Mouse (Mus musculus) thymus, adult 2 months (tissue): ENCODE data around the gene Smad3. TPM values are rescaled to one million over a fixed set of nuclear protein-coding genes. Genes with fewer than 3 reads are reported as not detected.

Experiments
- DNase-seq: peaks from one replicate; pipeline ENCODE4 v3.0.0; 2021
- H3K27ac ChIP-seq: fragments of 200-500 bp; 2 replicates; pipeline ENCODE4 v1.5.1; 2012; ENCODE audit warnings: low read length, control low read depth; ENCODE audit not compliant: control insufficient read depth, insufficient read depth
- H3K27me3 ChIP-seq: fragments of 200-500 bp; 2 replicates; pipeline ENCODE4 v1.6.1; 2012; ENCODE audit warnings: mild to moderate bottlenecking, low read length, moderate library complexity, mixed read lengths; ENCODE audit not compliant: control insufficient read depth, insufficient read depth
- H3K36me3 ChIP-seq: fragments of 200-500 bp; 2 replicates; pipeline ENCODE4 v1.6.1; 2012; ENCODE audit warnings: mild to moderate bottlenecking, low read length, moderate library complexity; ENCODE audit not compliant: control insufficient read depth, insufficient read depth
- H3K4me1 ChIP-seq: fragments of 200-500 bp; replicated peaks from 2 replicates; pipeline ENCODE4 v1.6.1; 2012; ENCODE audit warnings: low read length; ENCODE audit not compliant: control insufficient read depth, insufficient read depth
- H3K4me3 ChIP-seq: fragments of 200-500 bp; 2 replicates; pipeline ENCODE4 v1.5.1; 2012; ENCODE audit warnings: mild to moderate bottlenecking, low read length, control low read depth, moderate library complexity; ENCODE audit not compliant: control insufficient read depth, insufficient read depth
- CTCF ChIP-seq: fragments of 200-500 bp; IDR thresholded peaks from 2 replicates; pipeline ENCODE4 v1.5.1; 2012; ENCODE audit warnings: mild to moderate bottlenecking, control low read depth, low read length, moderate library complexity, borderline replicate concordance; ENCODE audit not compliant: control insufficient read depth, poor library complexity, insufficient read depth; ENCODE audit errors: extremely low read depth
- POLR2A ChIP-seq: fragments of 200-500 bp; IDR thresholded peaks from 2 replicates; pipeline ENCODE4 v1.6.1; 2012; ENCODE audit warnings: mild to moderate bottlenecking, low read length, control low read depth, moderate library complexity; ENCODE audit not compliant: control insufficient read depth, poor library complexity, insufficient read depth; ENCODE audit errors: extremely low read depth
- WGBS: fragments of 180-500 bp; shearing (Covaris S2); methylation state at CpG from one replicate; pipeline ENCODE4 v1.1.7; 2018; 5-methylcytosine and 5-hydroxymethylcytosine counted together
- polyA plus RNA-seq: library from polyadenylated mRNA; depleted of rRNA; stranded (reverse); fragments of >200 nt; gene quantifications from 2 replicates; pipeline ENCODE4 v1.2.3, GENCODE M21; 2012

Smad3 gene
- polyA plus RNA-seq, 1 experiment: 63.4 TPM

DNA sequence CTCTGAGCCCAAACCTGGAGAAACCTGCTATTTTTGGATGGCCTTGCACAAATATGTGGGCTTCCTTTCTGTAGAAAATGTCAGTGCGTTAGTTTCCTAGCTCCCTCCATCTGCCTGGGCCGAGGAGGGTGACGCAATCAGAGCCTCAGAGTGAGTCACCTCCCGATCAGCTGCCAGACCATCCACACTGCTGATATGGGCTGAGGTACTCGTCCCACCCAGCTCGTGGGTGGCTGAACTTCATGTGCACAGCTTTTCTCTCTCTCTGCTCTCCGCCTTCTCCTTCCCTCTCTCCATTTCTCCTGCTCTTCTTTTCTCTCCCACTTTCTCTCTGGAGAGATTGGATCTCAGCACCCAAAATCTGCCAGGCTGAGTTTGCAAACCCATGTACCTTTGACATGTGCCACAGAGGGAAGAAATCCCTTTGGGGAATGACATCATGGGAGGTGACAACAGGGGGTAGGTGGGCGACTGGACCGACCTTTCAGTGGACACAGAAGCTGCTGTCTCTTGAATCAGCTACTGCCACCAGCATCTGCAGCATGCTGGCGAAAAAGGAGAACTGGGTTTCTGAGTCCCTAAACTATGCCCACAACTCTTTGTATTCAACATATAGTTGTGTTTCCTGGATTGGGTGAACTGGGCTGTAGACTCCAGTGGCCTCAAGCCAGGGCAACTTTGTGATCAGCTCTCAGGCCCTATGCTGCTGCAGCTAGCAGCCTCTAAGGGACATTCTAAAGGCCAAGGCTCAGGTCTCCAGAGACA lies 36.1 kb upstream of the Smad3 start:
- no peaks in the 10 kb centered on the region for H3K36me3 ChIP-seq
- no peak overlapping the region for H3K27ac ChIP-seq
- DNase-seq: no peak
- H3K27me3 ChIP-seq: no peaks in the 10 kb centered on the region
- WGBS: 74% methylated on average over 10 of the region's 10 CpGs
- TF ChIP-seq CTCF: no peak
- TF ChIP-seq POLR2A: no peak
- H3K4me1 ChIP-seq: no peaks in the 10 kb centered on the region
- no peak overlapping the region for H3K4me3 ChIP-seq

- H3K27me3 ChIP-seq: no peaks in the 10 kb centered on the region
- TF ChIP-seq POLR2A: no peak
- TF ChIP-seq CTCF: no peak
- no peaks in the 10 kb centered on the region for H3K36me3 ChIP-seq
- no peaks in the 10 kb centered on the region for H3K4me1 ChIP-seq
- H3K4me3 ChIP-seq: no peak overlapping the region
- WGBS: 97% methylated on average over 1 of the region's 1 CpGs
- no peak for DNase-seq
- H3K27ac ChIP-seq: no peak overlapping the region
Observed at GRCm38 (mm10) chr9:63791716-63792115, 33.9 kb upstream of the Smad3 start.

DNA sequence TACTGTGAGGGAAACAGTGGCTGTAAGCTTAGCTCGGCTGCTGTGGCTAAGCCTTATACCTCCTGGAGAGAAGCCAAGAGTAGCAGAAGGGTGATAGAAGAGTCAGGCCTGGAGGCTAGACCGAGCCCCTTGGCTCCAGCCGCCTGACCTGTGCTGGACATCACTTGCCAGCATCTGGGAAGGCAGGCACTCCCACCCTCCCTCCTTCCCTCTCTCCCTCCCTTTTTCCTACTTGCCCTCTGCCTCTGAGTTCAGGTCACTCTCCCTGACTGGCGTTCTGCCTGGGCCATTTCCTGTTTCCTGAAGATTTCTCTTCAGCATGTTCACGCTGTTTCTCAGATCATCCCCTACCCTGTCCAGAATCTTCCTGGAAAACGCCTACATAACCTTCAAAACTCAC lies 33.5 kb upstream of the Smad3 start:
- DNase-seq: no peak
- H3K4me1 ChIP-seq: peaks cover 2% of the 10 kb centered on the region
- no peaks in the 10 kb centered on the region for H3K27me3 ChIP-seq
- H3K4me3 ChIP-seq: no peak overlapping the region
- WGBS: 48% methylated on average over 6 of the region's 6 CpGs
- H3K36me3 ChIP-seq: no peaks in the 10 kb centered on the region
- TF ChIP-seq CTCF (no peak), POLR2A (no peak)
- no peak overlapping the region for H3K27ac ChIP-seq

DNA sequence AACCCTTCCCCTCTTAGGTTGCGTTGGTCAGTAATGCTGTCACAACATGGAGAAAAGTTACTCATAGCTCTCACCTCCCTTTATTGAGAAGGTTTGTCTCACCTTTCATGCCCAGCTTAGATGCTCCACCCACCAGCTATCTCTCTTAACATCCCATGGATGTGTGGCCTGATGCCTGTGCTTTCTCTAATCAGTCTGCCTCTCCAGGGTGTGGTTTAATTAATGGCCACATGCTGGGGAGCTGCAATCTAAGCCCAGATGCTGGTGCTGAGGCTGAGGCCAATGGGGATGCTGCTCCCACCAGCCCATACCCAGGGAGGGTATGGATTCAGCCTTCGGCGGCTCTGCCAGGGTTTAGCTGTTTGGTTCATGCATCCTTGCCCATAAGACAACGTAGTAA lies 32.4 kb upstream of the Smad3 start:
- Histone ChIP-seq H3K4me1 (peaks cover 12% of the 10 kb centered on the region), H3K36me3 (no peaks in the 10 kb centered on the region), H3K4me3 (no peak overlapping the region), H3K27ac (no peak overlapping the region), H3K27me3 (no peaks in the 10 kb centered on the region)
- no peak for TF ChIP-seq POLR2A
- TF ChIP-seq CTCF: no peak
- DNase-seq: no peak
- 96% methylated on average over 4 of the region's 4 CpGs for WGBS

GRCm38 (mm10) chr9:63789386-63789785 lies 31.6 kb upstream of the Smad3 start:
- DNase-seq: no peak
- TF ChIP-seq POLR2A (no peak), CTCF (no peak)
- 93% methylated on average over 7 of the region's 7 CpGs for WGBS
- no peak overlapping the region for H3K27ac ChIP-seq
- no peak overlapping the region for H3K4me3 ChIP-seq
- H3K4me1 ChIP-seq: peaks cover 14% of the 10 kb centered on the region
- H3K27me3 ChIP-seq: no peaks in the 10 kb centered on the region
- no peaks in the 10 kb centered on the region for H3K36me3 ChIP-seq

DNA sequence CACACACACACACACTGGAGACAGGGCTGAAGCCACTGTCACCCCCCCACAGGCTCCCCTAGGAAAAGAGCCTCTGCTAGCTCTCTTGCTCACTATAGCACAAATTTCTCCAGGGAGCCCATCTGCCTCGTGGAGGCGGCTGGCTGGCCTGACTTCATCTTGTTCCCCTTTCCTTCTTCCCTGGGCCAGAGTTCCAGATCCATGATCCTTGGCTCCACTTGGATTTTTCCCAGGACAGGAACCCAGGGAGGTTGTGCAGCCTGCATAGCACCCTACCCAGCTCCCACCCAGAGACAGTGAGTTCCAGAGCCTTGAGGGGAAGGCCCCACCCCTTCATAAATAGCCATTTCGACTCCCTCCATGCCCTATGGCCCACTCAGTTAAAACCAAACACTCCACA lies 29.8 kb upstream of the Smad3 start:
- no peaks in the 10 kb centered on the region for H3K36me3 ChIP-seq
- no peak overlapping the region for H3K4me3 ChIP-seq
- DNase-seq: no peak
- peaks cover 14% of the 10 kb centered on the region for H3K4me1 ChIP-seq
- no peaks in the 10 kb centered on the region for H3K27me3 ChIP-seq
- 78% methylated on average over 3 of the region's 3 CpGs for WGBS
- H3K27ac ChIP-seq: no peak overlapping the region
- no peak for TF ChIP-seq POLR2A
- TF ChIP-seq CTCF: no peak
